Comparison of ENCODE assay signal across 7 mouse cellular contexts in the genomic region with DNA sequence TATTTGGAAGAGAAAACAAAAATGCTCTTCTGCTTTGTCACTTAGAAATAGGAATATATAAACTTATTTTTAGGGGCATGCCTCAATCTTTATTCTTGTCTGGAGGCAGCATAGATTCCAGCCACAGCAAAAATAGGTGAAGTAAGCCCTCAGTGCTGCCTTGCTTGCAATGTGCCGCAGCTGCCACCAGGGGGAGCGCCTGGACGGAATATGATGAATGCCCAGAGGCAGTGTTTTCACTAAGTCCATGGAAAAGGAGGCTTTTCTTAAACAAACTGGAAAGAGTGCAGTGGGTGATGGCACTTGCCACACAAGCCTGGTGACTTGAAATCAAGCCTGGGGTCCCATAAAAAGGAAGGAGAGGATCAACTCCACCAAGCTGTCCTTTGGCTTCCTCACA. TPM values are rescaled to one million over a fixed set of nuclear protein-coding genes. Genes with fewer than 3 reads are reported as not detected.
A peak's percentile ranks its signal among the peaks of the same experiment; 100 is the strongest.
DNase-seq lines count a peak whose midpoint lies in the region; ATAC-seq and TF ChIP-seq lines count a peak whose summit lies in the region.

No protein-coding gene starts in this region.

- H3K4me3 ChIP-seq in CH12.LX (replicated peaks in 1 of 3; ENCODE audit: low read depth in 2 of 3, low read length in 2 of 3, poor library complexity in 1 of 3), result no peak overlapping the region

- H3K4me1 ChIP-seq in CH12.LX (ENCODE audit: control insufficient read depth in 1 of 2, insufficient read depth in 2 of 2), result no peaks in the 10 kb centered on the region

- no peak for TF ChIP-seq EP300 in CH12.LX (IDR thresholded peaks at IDR 0.05; ENCODE audit: low read length)

- DNase-seq in CH12.LX (ENCODE audit: extremely low read depth) (peak; percentile 75), Patski (ENCODE audit: low read depth, low spot score) (no peak)
- DNase-seq in cerebellum, postnatal 25 days, result peak; percentile 94
- peak; percentile 84 to 85 for DNase-seq in gastrocnemius, postnatal 4 days (ENCODE audit: low spot score in 2 of 2)
- DNase-seq in layer of hippocampus, adult 9-10 months (ENCODE audit: low spot score), result peak; percentile 90
- peak; percentile 79 to 90 for DNase-seq in lung, postnatal 4 days
- DNase-seq in spleen, adult 18-20 months, result peak; percentile 63 to 86

- no peak overlapping the region for H3K4me2 ChIP-seq in CH12.LX (ENCODE audit: insufficient read depth, low read depth, poor library complexity, severe bottlenecking)

- TF ChIP-seq CTCF in CH12.LX (conservative IDR thresholded peaks at IDR 0.05 in 1 of 2, IDR thresholded peaks at IDR 0.05 in 1 of 2; ENCODE audit: low read depth in 2 of 2, low read length in 2 of 2) (peak; percentile 85 to 96), Patski (IDR thresholded peaks at IDR 0.05) (peak; percentile 26)

- H3K79me2 ChIP-seq in CH12.LX (replicated peaks; ENCODE audit: control insufficient read depth, extremely low read depth, insufficient read depth, poor library complexity, severe bottlenecking), result no peaks in the 10 kb centered on the region

- dilution Hi-C loops in CH12.LX (cut with MboI; ENCODE audit: extremely low pct_ligation_motif_present, extremely low pct_unique_long_range_greater_than_20kb, low sequenced_read_pairs), result no loop called here

- peak; percentile 85 for TF ChIP-seq RAD21 in CH12.LX (IDR thresholded peaks at IDR 0.05; ENCODE audit: low read depth, low read length)

- POLR2A ChIA-PET in Patski (lab: Charles Lee), result interaction anchor here (0.5 kb wide), 1 partner anchor 45 kb away, joined by 3 read pairs; no protein-coding TSS in a partner anchor

- H3K27ac ChIP-seq in CH12.LX (ENCODE audit: insufficient read depth, low read depth), result no peak overlapping the region

- peaks cover 1 to 36% of the 10 kb centered on the region in 2 experiments for H3K36me3 ChIP-seq in CH12.LX (replicated peaks in 1 of 2; ENCODE audit: control insufficient read depth in 1 of 2, insufficient read depth in 1 of 2, low read length in 1 of 2)

- no peaks in the 10 kb centered on the region for H3K27me3 ChIP-seq in CH12.LX (replicated peaks)
- H3K27me3 ChIP-seq in Patski, result no peaks in the 10 kb centered on the region

- H3K9me3 ChIP-seq in CH12.LX (replicated peaks; ENCODE audit: low read length), result no peaks in the 10 kb centered on the region

- no peak for ATAC-seq in Patski

- H3K9ac ChIP-seq in CH12.LX (ENCODE audit: insufficient read depth, low read depth), result no peak overlapping the region

- CTCF ChIA-PET in Patski (lab: Charles Lee), result interaction anchor here (1.1 kb wide), 1 partner anchor 8 kb away, joined by 3 read pairs; no protein-coding TSS in a partner anchor

- no peak for TF ChIP-seq POLR2A in CH12.LX (IDR thresholded peaks at IDR 0.05; ENCODE audit: low read depth, low read length)

- in situ Hi-C loops in CH12.LX (cut with MboI; ENCODE audit: low pct_ligation_motif_present, low pct_unique_long_range_greater_than_20kb, low sequenced_read_pairs), result loop anchor here (5.0 to 10.0 kb wide), 3 partner anchors 37 to 305 kb away; no protein-coding TSS in a partner anchor
- in situ Hi-C loops in Patski (cut with MboI; ENCODE audit: low pct_unique_long_range_greater_than_20kb), result no loop called here

TF ChIP-seq in CH12.LX, 34 proteins besides CTCF, POLR2A, EP300 and RAD21:
- TF ChIP-seq IRF4 (IDR thresholded peaks at IDR 0.05; ENCODE audit: low read depth, low read length) (0 out of 2 replicates have a peak, but pooled peaks have one; percentile 8), SMC3 (IDR thresholded peaks at IDR 0.05; ENCODE audit: low read depth, low read length) (peak; percentile 90), MAZ (IDR thresholded peaks at IDR 0.05; ENCODE audit: low read depth, low read length) (no peak), MEF2A (IDR thresholded peaks at IDR 0.05; ENCODE audit: borderline replicate concordance, low read depth, low read length) (no peak), NRF1 (IDR thresholded peaks at IDR 0.05; ENCODE audit: low read depth, low read length) (0 out of 2 replicates have a peak, but pooled peaks have one; percentile 20), ETS1 (conservative IDR thresholded peaks at IDR 0.05; ENCODE audit: low read depth, low read length) (no peak), TBP (conservative IDR thresholded peaks at IDR 0.05; ENCODE audit: low read depth, low read length) (no peak), USF2 (conservative IDR thresholded peaks at IDR 0.05; ENCODE audit: low read depth, low read length) (no peak), PAX5 (IDR thresholded peaks at IDR 0.05; ENCODE audit: low read length) (no peak), KAT2A (IDR thresholded peaks at IDR 0.05; ENCODE audit: insufficient replicate concordance, low read length) (no peak), MAFK (IDR thresholded peaks at IDR 0.05; ENCODE audit: insufficient replicate concordance, low read length) (0 out of 2 replicates have a peak, but pooled peaks have one; percentile 15), BHLHE40 (IDR thresholded peaks at IDR 0.05; ENCODE audit: low read depth, low read length) (no peak), MYC (IDR thresholded peaks at IDR 0.05; ENCODE audit: low read depth, low read length) (0 out of 2 replicates have a peak, but pooled peaks have one; percentile 34), ELF1 (IDR thresholded peaks at IDR 0.05; ENCODE audit: low read depth, low read length) (no peak), SIN3A (IDR thresholded peaks at IDR 0.05; ENCODE audit: low read length) (no peak), NELFE (IDR thresholded peaks at IDR 0.05; ENCODE audit: low read depth, low read length) (no peak), CHD1 (IDR thresholded peaks at IDR 0.05; ENCODE audit: low read depth, low read length) (no peak)
TF ChIP-seq in CH12.LX: peak in this region for 5.

RNA-seq across cellular contexts. Expression of a gene that starts 32.4 kb away (rescaled TPM):
- 64.0 and 64.8 TPM in 2 replicates for total RNA-seq in CH12.LX (2012; rRNA removed)
- total RNA-seq in CH12.LX (2014; rRNA removed), result 85.0 and 95.7 TPM in 2 replicates
- 73.2 and 79.5 TPM in 2 replicates for polyA plus RNA-seq in CH12.LX (2012; ENCODE audit: insufficient read length, low read depth)
- 31.7 TPM for polyA plus RNA-seq in Patski (2021)
- total RNA-seq in gastrocnemius, postnatal 4 days (2021), result 10 to 100 TPM; 28.7 to 29.1 TPM

RNA-seq across cellular contexts. Expression of a gene that starts 43.3 kb away (rescaled TPM):
- total RNA-seq in CH12.LX (2012; rRNA removed) (6.8 and 10.8 TPM in 2 replicates), CH12.LX (2014; rRNA removed) (2.8 and 3.0 TPM in 2 replicates)
- polyA plus RNA-seq in CH12.LX (2012; ENCODE audit: insufficient read length, low read depth) (9.1 and 9.6 TPM in 2 replicates), Patski (2021) (33.8 TPM)
- total RNA-seq in gastrocnemius, postnatal 4 days (2021), result 10 to 100 TPM; 43.1 to 45.0 TPM

RNA-seq across cellular contexts. Expression of a gene that starts 47.0 kb away (rescaled TPM):
- total RNA-seq in CH12.LX (2012; rRNA removed) (11.9 and 20.0 TPM in 2 replicates), CH12.LX (2014; rRNA removed) (8.2 and 8.3 TPM in 2 replicates)
- polyA plus RNA-seq in CH12.LX (2012; ENCODE audit: insufficient read length, low read depth) (12.1 and 12.5 TPM in 2 replicates), Patski (2021) (0.15 TPM)
- total RNA-seq in gastrocnemius, postnatal 4 days (2021), result 1 to 10 TPM; 1.0 TPM

RNA-seq across cellular contexts. Expression of a gene that starts 59.6 kb away (rescaled TPM):
- total RNA-seq in CH12.LX (2012; rRNA removed), result 4.2 and 4.7 TPM in 2 replicates
- 0.66 and 1.4 TPM in 2 replicates for total RNA-seq in CH12.LX (2014; rRNA removed)
- polyA plus RNA-seq in CH12.LX (2012; ENCODE audit: insufficient read length, low read depth), result 12.0 and 16.7 TPM in 2 replicates
- polyA plus RNA-seq in Patski (2021), result 25.2 TPM
- 10 to 100 TPM; 24.1 to 24.4 TPM for total RNA-seq in gastrocnemius, postnatal 4 days (2021)

Comparison
In these comparisons a context has a peak if more than half of its experiments do, and no peak if none do; other contexts are left out.
1. RNA of a gene that starts 47.0 kb away (total RNA-seq): 8.2 to 20.0 TPM in CH12.LX; 1.0 TPM in gastrocnemius, postnatal 4 days; every median in the first group is over 4 times any median in the second.